ENCODE assay signal across 12 mouse cellular contexts in genomic region chr2:58137676-58138075, GRCm38 (mm10). TPM values are rescaled to one million over a fixed set of nuclear protein-coding genes. Genes with fewer than 3 reads are reported as not detected.
DNase-seq lines count a peak whose midpoint lies in the region; ATAC-seq and TF ChIP-seq lines count a peak whose summit lies in the region.
"Had no signal": no experiment of that assay in that cellular context is flagged by ENCODE, and none has a peak within 500 bp of the region (broad histone marks: within the 10 kb centered on the region; RNA-seq: fewer than 3 reads in every experiment).

No protein-coding gene starts in this region.

- DNase-seq in lung, postnatal 25 days (ENCODE audit: low spot score): peak; percentile 69
- DNase-seq in lung, adult 2 months: no peak
- DNase-seq in induced T-regulatory cell, adult 2 months (ENCODE audit: low read depth): peak; percentile 93
- peak; percentile 51 for DNase-seq in thymus, postnatal 4 days
- no peak for DNase-seq in kidney, postnatal 36 days
- DNase-seq in left cerebral cortex, postnatal 25 days (ENCODE audit: low spot score in 2 of 2): no peak
- DNase-seq in kidney, adult 18-20 months: no peak
- DNase-seq: layer of hippocampus, adult 9-11 months had no signal

- no peak for TF ChIP-seq POLR2A in lung, adult 2 months (IDR thresholded peaks at IDR 0.05; ENCODE audit: borderline replicate concordance, extremely low read depth, low read depth, low read length)

- peak; percentile 71 for ATAC-seq in monocyte, adult 5-6 weeks (replicated peaks; ENCODE audit: insufficient number of reproducible peaks, low FRiP score, low TSS enrichment, poor library complexity, severe bottlenecking)
- ATAC-seq: midbrain, embryonic 16.5 days had no signal

- H3K4me3 ChIP-seq in lung, adult 2 months (replicated peaks; ENCODE audit: extremely low read depth, low read depth, low read length): no peak overlapping the region
- H3K4me3 ChIP-seq: embryonic facial prominence, embryonic 13.5 days; limb, embryonic 15.5 days had no signal

- TF ChIP-seq CTCF in lung, adult 2 months (IDR thresholded peaks at IDR 0.05; ENCODE audit: insufficient read depth, low read length): no peak

- H3K4me1 ChIP-seq in lung, adult 2 months (ENCODE audit: control insufficient read depth, insufficient read depth, low read length): peaks cover 2% of the 10 kb centered on the region; the same call in 1 of the 2 replicates
- H3K4me1 ChIP-seq: limb, embryonic 15.5 days had no signal

- intact Hi-C loops in left cerebral cortex, postnatal 25 days (cut with DNase I): no loop called here

- WGBS in lung, adult 2 months: 61% methylated on average over 7 of the region's 7 CpGs

RNA-seq across cellular contexts. Expression of gene Cytip, which starts 57.7 kb away (rescaled TPM):
- polyA plus RNA-seq in lung, adult 2 months (2012; rRNA removed): 65.8 and 71.2 TPM in 2 replicates
- total RNA-seq in monocyte, adult 5-6 weeks (2017): 820 to 1,108 TPM (median 1,028 TPM) in 3 replicates
- total RNA-seq in left cerebral cortex, postnatal 25 days (2021): under 1 TPM in 1 of 2 experiments, not detected in 1; 0.07 TPM

Comparison
In these comparisons a context has a peak if more than half of its experiments do, and no peak if none do; other contexts are left out.
1. DNase-seq: peak in lung, postnatal 25 days (single experiment), induced T-regulatory cell, adult 2 months (single experiment) and thymus, postnatal 4 days (single experiment); none in lung, adult 2 months (single experiment), kidney, postnatal 36 days (0 of 2), left cerebral cortex, postnatal 25 days (0 of 2) and kidney, adult 18-20 months (single experiment).
2. RNA of gene Cytip, which starts 57.7 kb away (total RNA-seq): 820 to 1,108 TPM in monocyte, adult 5-6 weeks; 0.07 TPM in left cerebral cortex, postnatal 25 days; every median in the first group is over 100 times any median in the second.